Mouse (Mus musculus) E14TG2a.4 (cell line): ENCODE measurements around the gene Kcnj2.

Source experiments
- H3K27me3 ChIP-seq: 2 replicates; pipeline ENCODE4 v1.6.1; 2014; ENCODE audit warnings: low read length, control low read depth; ENCODE audit not compliant: insufficient read depth
- H3K36me3 ChIP-seq: 2 replicates; pipeline ENCODE4 v1.6.1; 2014; ENCODE audit warnings: low read length, control low read depth; ENCODE audit not compliant: insufficient read depth
- H3K4me1 ChIP-seq: replicated peaks from 2 replicates; pipeline ENCODE4 v1.6.1; 2014; ENCODE audit warnings: low read depth, low read length, control low read depth
- H3K4me3 ChIP-seq: replicated peaks from 2 replicates; pipeline ENCODE4 v1.5.1; 2014; ENCODE audit warnings: mild to moderate bottlenecking, low read length
- H3K9me3 ChIP-seq: 2 replicates; pipeline ENCODE4 v1.6.1; 2014; ENCODE audit warnings: low read length, control low read depth
- CTCF ChIP-seq: conservative IDR thresholded peaks from 2 replicates; pipeline ENCODE4 v1.5.1; 2014; ENCODE audit warnings: low read length
- NANOG ChIP-seq: IDR thresholded peaks from 2 replicates; pipeline ENCODE4 v1.6.1; 2014; ENCODE audit warnings: borderline replicate concordance, low read length, mixed read lengths
- POU5F1 ChIP-seq: IDR thresholded peaks from 2 replicates; pipeline ENCODE4 v1.6.1; 2014; ENCODE audit warnings: low read length, borderline replicate concordance

Kcnj2 gene

DNA sequence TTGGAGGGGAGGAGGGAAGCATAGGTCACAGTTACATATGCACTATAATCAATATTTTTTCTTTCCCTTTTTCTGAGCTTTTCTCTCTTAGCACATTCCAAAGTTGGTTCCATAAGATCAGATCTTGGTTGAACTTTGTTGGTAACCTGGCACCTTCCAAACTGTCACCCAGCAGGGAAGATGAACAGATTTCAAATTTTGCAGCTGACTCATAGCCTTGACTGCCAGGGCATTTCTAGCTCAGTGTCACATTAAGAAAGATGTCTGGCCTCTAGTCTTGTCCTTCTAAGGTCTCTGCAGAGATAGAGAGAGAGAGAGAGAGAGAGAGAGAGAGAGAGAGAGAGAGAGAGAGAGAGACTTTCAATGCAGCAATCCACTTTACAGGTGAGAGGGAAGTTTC is 8.2 kb downstream of the Kcnj2 start:
- TF ChIP-seq POU5F1 (no peak), CTCF (no peak), NANOG (no peak)
- no peaks in the 10 kb centered on the region for H3K36me3 ChIP-seq

GRCm38 (mm10) chr11:111078107-111078506 is 12.1 kb downstream of the Kcnj2 start:
- no peak for TF ChIP-seq CTCF
- TF ChIP-seq POU5F1: no peak
- no peak for TF ChIP-seq NANOG
- Histone ChIP-seq H3K9me3 (no peaks in the 10 kb centered on the region), H3K4me3 (no peak overlapping the region), H3K4me1 (peaks cover 10% of the 10 kb centered on the region), H3K36me3 (no peaks in the 10 kb centered on the region), H3K27me3 (no peaks in the 10 kb centered on the region)

More for the DNA sequence above, 8.2 kb downstream of the Kcnj2 start:
- peaks cover 6% of the 10 kb centered on the region; the same call in 1 of the 2 replicates for H3K27me3 ChIP-seq
- no peaks in the 10 kb centered on the region for H3K4me1 ChIP-seq
- no peaks in the 10 kb centered on the region for H3K9me3 ChIP-seq
- no peak overlapping the region for H3K4me3 ChIP-seq

GRCm38 (mm10) chr11:111083009-111083408 is 17.0 kb downstream of the Kcnj2 start:
- no peaks in the 10 kb centered on the region for H3K9me3 ChIP-seq
- no peaks in the 10 kb centered on the region for H3K27me3 ChIP-seq
- no peak for TF ChIP-seq NANOG
- no peak for TF ChIP-seq CTCF
- no peak for TF ChIP-seq POU5F1
- H3K36me3 ChIP-seq: no peaks in the 10 kb centered on the region
- H3K4me1 ChIP-seq: peaks cover 14% of the 10 kb centered on the region
- no peak overlapping the region for H3K4me3 ChIP-seq

DNA sequence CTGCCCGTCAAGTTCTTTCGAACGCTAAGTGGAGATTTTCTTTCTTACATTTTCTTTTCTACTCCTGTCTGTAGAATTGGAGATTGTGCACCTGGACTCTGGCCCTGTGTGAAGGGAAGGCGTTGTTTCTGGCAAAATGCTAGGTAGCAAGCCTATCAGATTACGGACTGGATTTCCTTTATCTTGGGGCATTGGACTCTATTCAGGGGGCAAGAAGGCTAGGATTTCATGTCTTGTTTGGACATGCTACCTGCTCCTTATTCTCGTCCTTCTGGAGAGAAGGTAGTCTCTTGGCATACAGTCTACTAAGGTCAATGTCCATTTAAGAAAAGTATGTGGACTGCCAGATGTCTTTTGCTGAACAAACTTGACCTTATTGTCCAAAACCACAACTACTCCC is 21.0 kb downstream of the Kcnj2 start:
- TF ChIP-seq CTCF: no peak
- TF ChIP-seq POU5F1: no peak
- Histone ChIP-seq H3K4me3 (no peak overlapping the region), H3K36me3 (no peaks in the 10 kb centered on the region), H3K9me3 (no peaks in the 10 kb centered on the region), H3K4me1 (peaks cover 14% of the 10 kb centered on the region), H3K27me3 (no peaks in the 10 kb centered on the region)

GRCm38 (mm10) chr11:111088226-111088625 is 22.3 kb downstream of the Kcnj2 start:
- no peak overlapping the region for H3K4me3 ChIP-seq
- no peaks in the 10 kb centered on the region for H3K27me3 ChIP-seq
- TF ChIP-seq NANOG (no peak), CTCF (no peak), POU5F1 (no peak)
- no peaks in the 10 kb centered on the region for H3K36me3 ChIP-seq
- H3K9me3 ChIP-seq: no peaks in the 10 kb centered on the region
- peaks cover 4% of the 10 kb centered on the region for H3K4me1 ChIP-seq

- Histone ChIP-seq H3K9me3 (no peaks in the 10 kb centered on the region), H3K27me3 (no peaks in the 10 kb centered on the region), H3K4me1 (0 out of 2 replicates have a peak, but pooled peaks cover under 1% of the 10 kb centered on the region), H3K36me3 (no peaks in the 10 kb centered on the region), H3K4me3 (no peak overlapping the region)
- no peak for TF ChIP-seq POU5F1
- TF ChIP-seq NANOG: no peak
- no peak for TF ChIP-seq CTCF
Measured at GRCm38 (mm10) chr11:111088812-111089211, 22.8 kb downstream of the Kcnj2 start.

- TF ChIP-seq NANOG (no peak), POU5F1 (no peak), CTCF (no peak)
- no peak overlapping the region for H3K4me3 ChIP-seq
- no peaks in the 10 kb centered on the region for H3K36me3 ChIP-seq
- no peaks in the 10 kb centered on the region for H3K9me3 ChIP-seq
- no peaks in the 10 kb centered on the region for H3K27me3 ChIP-seq
- no peaks in the 10 kb centered on the region for H3K4me1 ChIP-seq
Measured at GRCm38 (mm10) chr11:111091117-111091516, 25.2 kb downstream of the Kcnj2 start.

- TF ChIP-seq CTCF: no peak
- Histone ChIP-seq H3K4me1 (no peaks in the 10 kb centered on the region), H3K36me3 (no peaks in the 10 kb centered on the region), H3K4me3 (no peak overlapping the region), H3K27me3 (no peaks in the 10 kb centered on the region), H3K9me3 (no peaks in the 10 kb centered on the region)
Measured at GRCm38 (mm10) chr11:111092967-111093366, 27.0 kb downstream of the Kcnj2 start.

DNA sequence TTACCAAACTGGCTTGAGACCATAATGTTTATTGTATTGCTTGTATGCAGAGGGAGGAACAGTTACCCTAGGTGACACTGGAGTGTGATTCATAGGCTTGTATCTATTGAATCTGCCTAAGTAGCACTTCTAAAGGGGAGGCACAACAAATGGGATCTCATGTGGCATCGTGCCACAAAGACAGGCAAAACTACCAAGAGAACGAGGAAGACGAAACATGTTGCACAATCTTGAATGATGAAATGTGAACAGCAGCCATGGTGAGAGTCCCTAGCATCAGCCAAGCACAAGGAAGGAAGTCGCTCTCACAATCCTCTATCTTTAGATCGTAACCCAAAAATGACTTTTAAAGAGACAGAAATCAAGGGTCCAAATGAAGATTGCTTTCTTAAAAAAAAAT is 30.6 kb downstream of the Kcnj2 start:
- Histone ChIP-seq H3K4me3 (no peak overlapping the region), H3K27me3 (no peaks in the 10 kb centered on the region), H3K36me3 (no peaks in the 10 kb centered on the region), H3K9me3 (no peaks in the 10 kb centered on the region), H3K4me1 (no peaks in the 10 kb centered on the region)
- no peak for TF ChIP-seq POU5F1
- no peak for TF ChIP-seq NANOG
- TF ChIP-seq CTCF: no peak
